Mouse (Mus musculus) heart, embryonic 11.5 days (tissue): ENCODE results near the gene Rhbdd1. TPM values are rescaled to one million over a fixed set of nuclear protein-coding genes. Genes with fewer than 3 reads are reported as not detected.

Source experiments
- ATAC-seq: fragments of 200-750 bp; cut with Nextera tagmentation; replicated peaks from 2 replicates; pipeline ENCODE4 v1.8.0; 2017; ENCODE audit warnings: moderate library complexity; ENCODE audit not compliant: insufficient number of reproducible peaks, low FRiP score, low TSS enrichment
- H3K27ac ChIP-seq: fragments of 300-500 bp; sonication (generic); 2 replicates; pipeline ENCODE4 v1.5.1; 2014; ENCODE audit warnings: mild to moderate bottlenecking, low read depth, low read length
- H3K27me3 ChIP-seq: fragments of 300-500 bp; sonication (generic); 2 replicates; pipeline ENCODE4 v1.6.1; 2014; ENCODE audit warnings: mild to moderate bottlenecking, low read length, mixed read lengths; ENCODE audit not compliant: control insufficient read depth, insufficient read depth
- H3K36me3 ChIP-seq: fragments of 300-500 bp; sonication (generic); 2 replicates; pipeline ENCODE4 v1.6.1; 2014; ENCODE audit warnings: mild to moderate bottlenecking, low read length, moderate library complexity, mixed read lengths; ENCODE audit not compliant: control insufficient read depth, insufficient read depth
- H3K4me1 ChIP-seq: fragments of 300-500 bp; sonication (generic); 2 replicates; pipeline ENCODE4 v1.6.1; 2014; ENCODE audit warnings: low read length; ENCODE audit not compliant: control insufficient read depth, insufficient read depth
- H3K4me2 ChIP-seq: fragments of 300-500 bp; sonication (generic); 2 replicates; pipeline ENCODE4 v1.6.1; 2014; ENCODE audit warnings: mild to moderate bottlenecking, moderate library complexity
- H3K4me3 ChIP-seq: fragments of 300-500 bp; sonication (generic); 2 replicates; pipeline ENCODE4 v1.5.1; 2014; ENCODE audit warnings: low read depth, low read length
- H3K9ac ChIP-seq: fragments of 300-500 bp; sonication (generic); 2 replicates; pipeline ENCODE4 v1.6.1; 2014; ENCODE audit warnings: mild to moderate bottlenecking, low read depth, low read length, moderate library complexity
- H3K9me3 ChIP-seq: fragments of 300-500 bp; sonication (generic); replicated peaks from 2 replicates; pipeline ENCODE4 v1.6.1; 2016; ENCODE audit warnings: low read length; ENCODE audit not compliant: control insufficient read depth
- WGBS: fragments of 180-500 bp; shearing (Covaris S2); extraction: QIAGEN DNeasy Blood & Tissue Kit; methylation state at CpG from one replicate; pipeline ENCODE4 v1.1.7; 2014; ENCODE audit not compliant: insufficient replicate concordance; 5-methylcytosine and 5-hydroxymethylcytosine counted together
- polyA plus RNA-seq: library from polyadenylated mRNA; unstranded; fragments of >200 nt; fragmentation: Nextera tagmentation; extraction: Ambion mirVana; gene quantifications from 2 replicates; pipeline ENCODE4 v1.2.1, GENCODE M21; 2014

Rhbdd1 gene
- polyA plus RNA-seq, 1 experiment from 2014 or later: 7.9 TPM

GRCm38 (mm10) chr1:82411521-82411920, 95.3 kb downstream of the Rhbdd1 start:
- H3K4me2 ChIP-seq: no peak overlapping the region
- H3K36me3 ChIP-seq: no peaks in the 10 kb centered on the region
- peak overlapping the region; percentile 1; the same call in 1 of the 2 replicates for H3K27ac ChIP-seq
- H3K27me3 ChIP-seq: no peaks in the 10 kb centered on the region
- no peak overlapping the region for H3K4me3 ChIP-seq
- no peak for ATAC-seq
- WGBS: 64% methylated on average over 5 of the region's 5 CpGs
- H3K9me3 ChIP-seq: no peaks in the 10 kb centered on the region
- no peak overlapping the region for H3K9ac ChIP-seq
- H3K4me1 ChIP-seq: peaks cover 14% of the 10 kb centered on the region

GRCm38 (mm10) chr1:82412085-82412484, 95.8 kb downstream of the Rhbdd1 start:
- Histone ChIP-seq H3K27ac (peak overlapping the region; percentile 1; the same call in 1 of the 2 replicates), H3K9ac (no peak overlapping the region), H3K9me3 (no peaks in the 10 kb centered on the region), H3K4me1 (peaks cover 14% of the 10 kb centered on the region), H3K4me2 (no peak overlapping the region), H3K36me3 (no peaks in the 10 kb centered on the region), H3K4me3 (no peak overlapping the region), H3K27me3 (no peaks in the 10 kb centered on the region)
- WGBS: 28% methylated on average over 4 of the region's 4 CpGs
- ATAC-seq: no peak

GRCm38 (mm10) chr1:82414434-82415045, 98.3 kb downstream of the Rhbdd1 start:
- no peak overlapping the region for H3K4me2 ChIP-seq

DNA sequence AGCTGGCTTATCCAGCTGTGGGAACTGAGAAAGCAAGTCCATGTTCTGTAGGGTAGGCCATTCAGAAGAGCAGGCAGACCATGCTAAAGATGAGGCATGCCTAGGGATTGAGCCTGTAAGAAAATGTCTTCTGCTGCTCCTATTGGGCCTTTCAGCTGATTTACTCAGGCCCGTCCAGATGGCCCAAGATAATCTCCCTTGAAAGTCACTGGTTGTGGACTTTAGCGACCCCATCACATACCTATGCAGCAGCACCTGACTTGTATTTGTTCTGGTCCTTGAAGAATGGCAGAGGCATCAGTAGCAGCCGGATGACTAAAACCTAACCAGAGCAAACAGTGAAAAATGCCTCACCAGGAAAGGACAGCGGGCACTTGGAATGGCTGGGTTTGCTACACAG, 99.4 kb downstream of the Rhbdd1 start:
- no peak for ATAC-seq
- no peak overlapping the region for H3K9ac ChIP-seq
- no peak overlapping the region for H3K27ac ChIP-seq
- peaks cover 14% of the 10 kb centered on the region for H3K4me1 ChIP-seq
- H3K4me3 ChIP-seq: no peak overlapping the region
- no peak overlapping the region for H3K4me2 ChIP-seq
- H3K36me3 ChIP-seq: no peaks in the 10 kb centered on the region
- no peaks in the 10 kb centered on the region for H3K27me3 ChIP-seq
- WGBS: 88% methylated on average over 4 of the region's 4 CpGs
- H3K9me3 ChIP-seq: no peaks in the 10 kb centered on the region

More at GRCm38 (mm10) chr1:82414434-82415045, 98.3 kb downstream of the Rhbdd1 start:
- H3K27me3 ChIP-seq: no peaks in the 10 kb centered on the region
- H3K4me1 ChIP-seq: peaks cover 14% of the 10 kb centered on the region
- no peak overlapping the region for H3K9ac ChIP-seq
- no peak for ATAC-seq
- H3K36me3 ChIP-seq: no peaks in the 10 kb centered on the region
- H3K4me3 ChIP-seq: no peak overlapping the region
- no peaks in the 10 kb centered on the region for H3K9me3 ChIP-seq
- no peak overlapping the region for H3K27ac ChIP-seq
- WGBS: 88% methylated on average over 3 of the region's 3 CpGs

DNA sequence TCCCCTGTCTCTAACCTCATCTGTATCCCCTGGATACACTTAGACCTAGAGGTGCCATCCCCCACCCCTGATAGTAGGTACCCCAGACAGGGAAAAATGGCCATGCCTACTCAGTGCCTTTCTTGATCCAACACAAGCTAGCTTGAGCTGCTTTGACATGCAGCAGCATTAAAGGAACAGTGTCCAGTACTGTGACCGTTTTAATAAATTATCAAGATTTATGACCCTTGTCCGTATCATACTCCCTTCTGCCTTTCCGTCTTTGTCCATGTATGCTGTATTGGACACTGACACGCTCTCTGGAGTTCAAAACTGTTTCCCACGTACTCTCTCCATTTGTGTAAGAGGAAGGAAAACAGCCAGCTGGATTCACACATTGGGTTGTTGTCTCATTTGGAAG, 111.5 kb downstream of the Rhbdd1 start:
- 91% methylated on average over 5 of the region's 5 CpGs for WGBS
- no peak overlapping the region for H3K9ac ChIP-seq
- ATAC-seq: no peak
- H3K4me2 ChIP-seq: no peak overlapping the region
- no peak overlapping the region for H3K27ac ChIP-seq
- no peaks in the 10 kb centered on the region for H3K27me3 ChIP-seq
- H3K9me3 ChIP-seq: no peaks in the 10 kb centered on the region
- no peak overlapping the region for H3K4me3 ChIP-seq
- H3K4me1 ChIP-seq: no peaks in the 10 kb centered on the region
- H3K36me3 ChIP-seq: no peaks in the 10 kb centered on the region

DNA sequence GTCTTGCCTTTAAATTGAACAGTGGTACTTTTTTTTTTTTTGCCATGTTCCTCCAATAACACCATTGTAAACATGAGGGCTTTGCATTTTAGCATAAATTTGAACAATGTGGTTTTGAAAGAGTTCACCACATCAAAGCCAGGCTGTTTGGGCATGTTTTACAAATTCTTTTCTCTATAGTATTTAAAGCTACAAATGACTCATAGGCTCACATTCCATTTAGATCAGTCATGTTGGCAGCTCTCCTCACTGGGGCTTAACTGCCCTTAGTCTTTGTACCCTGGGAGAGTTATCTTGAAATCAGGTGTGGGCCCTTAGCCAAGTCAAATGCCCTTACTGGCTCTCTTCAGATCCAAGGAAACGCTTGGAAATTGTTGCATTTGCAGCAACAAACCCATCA, 112.8 kb downstream of the Rhbdd1 start:
- no peaks in the 10 kb centered on the region for H3K9me3 ChIP-seq
- WGBS: 21% methylated on average over 1 of the region's 1 CpGs
- H3K4me1 ChIP-seq: no peaks in the 10 kb centered on the region
- H3K4me2 ChIP-seq: no peak overlapping the region
- H3K9ac ChIP-seq: no peak overlapping the region
- no peaks in the 10 kb centered on the region for H3K36me3 ChIP-seq
- H3K27me3 ChIP-seq: no peaks in the 10 kb centered on the region
- no peak overlapping the region for H3K27ac ChIP-seq
- H3K4me3 ChIP-seq: no peak overlapping the region
- ATAC-seq: no peak

DNA sequence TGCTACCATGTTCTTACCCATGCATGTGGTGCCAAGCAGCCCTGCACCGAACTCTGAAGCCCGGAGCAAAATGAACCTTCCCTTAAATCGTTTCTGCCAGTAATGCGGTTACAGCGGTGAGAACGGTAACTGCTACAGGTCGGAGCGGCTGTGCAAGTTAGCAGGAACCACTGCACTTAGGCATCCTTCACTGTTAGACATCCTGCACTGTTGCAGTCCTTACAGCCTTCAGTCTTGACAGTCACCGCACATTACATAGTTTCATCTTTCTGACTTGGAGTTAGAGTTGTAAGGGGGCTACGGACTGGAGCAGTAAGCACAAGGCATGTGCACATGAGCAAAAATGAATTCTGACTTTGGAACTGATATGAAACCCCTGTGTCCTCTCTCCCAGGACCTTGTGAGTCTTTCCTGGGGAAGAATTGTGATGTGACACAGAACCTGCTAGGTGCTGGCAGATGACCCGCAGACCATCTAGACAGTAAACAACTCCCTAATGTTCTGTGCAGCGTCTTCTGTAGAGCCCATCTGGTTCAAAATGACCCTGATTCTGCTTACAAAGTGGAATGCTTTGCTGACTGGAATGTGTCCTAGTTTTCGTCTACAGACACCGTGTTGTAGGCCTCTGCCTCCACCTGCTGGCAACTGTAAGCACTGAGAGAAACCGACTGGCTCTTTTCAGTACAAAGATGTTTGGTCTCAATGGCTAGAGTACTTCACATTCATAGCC, 116.8 kb downstream of the Rhbdd1 start:
- 58% methylated on average over 15 of the region's 15 CpGs for WGBS
- Histone ChIP-seq H3K4me1 (no peaks in the 10 kb centered on the region), H3K4me2 (no peak overlapping the region), H3K9me3 (no peaks in the 10 kb centered on the region), H3K9ac (no peak overlapping the region), H3K36me3 (no peaks in the 10 kb centered on the region), H3K27me3 (no peaks in the 10 kb centered on the region), H3K27ac (no peak overlapping the region), H3K4me3 (no peak overlapping the region)
- no peak for ATAC-seq

DNA sequence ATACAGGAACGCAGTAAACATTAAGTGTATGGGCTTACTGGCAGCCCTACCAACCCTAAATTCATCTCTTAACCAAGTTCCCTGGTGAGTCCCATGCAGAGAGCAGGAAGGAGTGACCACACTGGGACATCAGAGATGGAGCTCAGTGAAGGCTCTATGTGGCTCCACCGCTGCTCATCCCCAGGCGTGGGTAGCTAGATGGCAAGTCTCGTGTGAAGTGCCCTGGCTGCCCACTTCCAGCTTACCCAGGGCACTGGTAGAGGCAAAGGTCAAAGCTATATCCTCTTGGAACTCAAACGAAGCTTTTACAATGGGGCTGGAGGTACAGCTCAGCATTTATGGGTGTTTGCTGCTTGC, 117.4 kb downstream of the Rhbdd1 start:
- no peaks in the 10 kb centered on the region for H3K36me3 ChIP-seq
- WGBS: 79% methylated on average over 5 of the region's 5 CpGs
- no peaks in the 10 kb centered on the region for H3K9me3 ChIP-seq
- no peak overlapping the region for H3K4me2 ChIP-seq
- no peak overlapping the region for H3K9ac ChIP-seq
- no peak for ATAC-seq
- no peaks in the 10 kb centered on the region for H3K27me3 ChIP-seq
- no peaks in the 10 kb centered on the region for H3K4me1 ChIP-seq
- no peak overlapping the region for H3K27ac ChIP-seq
- H3K4me3 ChIP-seq: no peak overlapping the region

DNA sequence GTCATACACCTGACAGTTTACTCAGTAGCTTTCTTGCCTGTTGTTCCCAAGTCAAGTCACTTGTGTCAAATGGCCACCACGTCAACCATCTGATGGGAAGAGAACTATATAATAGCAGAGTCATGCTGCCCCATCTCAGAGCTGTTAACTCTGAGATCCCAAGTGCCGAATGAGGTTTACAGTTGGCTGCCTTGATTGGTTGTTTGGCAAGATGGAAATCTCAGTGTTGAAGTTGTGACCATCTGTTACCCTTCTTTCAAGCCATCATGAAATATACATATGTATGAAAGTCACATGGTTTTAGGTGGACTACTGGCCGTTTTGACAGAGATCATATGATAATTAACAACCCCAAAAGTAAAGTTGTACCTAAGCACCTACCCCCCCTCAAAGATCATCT, 121.0 kb downstream of the Rhbdd1 start:
- Histone ChIP-seq H3K4me1 (no peaks in the 10 kb centered on the region), H3K4me3 (no peak overlapping the region), H3K9ac (no peak overlapping the region), H3K36me3 (no peaks in the 10 kb centered on the region), H3K9me3 (no peaks in the 10 kb centered on the region), H3K27me3 (no peaks in the 10 kb centered on the region), H3K4me2 (no peak overlapping the region), H3K27ac (no peak overlapping the region)
- no peak for ATAC-seq
- 84% methylated on average over 3 of the region's 3 CpGs for WGBS
